In genomic region chr14:98064190-98064589, GRCm38 (mm10) we compare ENCODE assay signal across 28 mouse cellular contexts.
DNase-seq lines count a peak whose midpoint lies in the region; ATAC-seq lines count a peak whose summit lies in the region.
"Had no signal": no experiment of that assay in that cellular context is flagged by ENCODE, and none has a peak within 500 bp of the region (broad histone marks: within the 10 kb centered on the region; RNA-seq: fewer than 3 reads in every experiment).

No protein-coding gene starts in this region.

- intact Hi-C loops in left cerebral cortex, postnatal 4 days (cut with DNase I), result no loop called here

- 0 out of 2 replicates have a peak, but pooled peaks have one; percentile 44 for ATAC-seq in forebrain, embryonic 14.5 days
- no peak for ATAC-seq in forebrain, embryonic 15.5 days (replicated peaks)
- ATAC-seq in kidney, embryonic 16.5 days (ENCODE audit: low FRiP score, low TSS enrichment), result 0 out of 2 replicates have a peak, but pooled peaks have one; percentile 35
- ATAC-seq in kidney, embryonic 14.5 days (ENCODE audit: low FRiP score, low TSS enrichment), result no peak
- ATAC-seq in midbrain, embryonic 14.5 days (ENCODE audit: low FRiP score, low TSS enrichment), result no peak; the same call in 1 of the 2 replicates
- no peak for ATAC-seq in midbrain, embryonic 16.5 days
- ATAC-seq: CD4-positive, CD25-positive, alpha-beta regulatory T cell, adult 4 months; intestine, embryonic 16.5 days; liver, embryonic 12.5 days; liver, postnatal 0 days; lung, postnatal 0 days had no signal

- H3K4me2 ChIP-seq in forebrain, embryonic 14.5 days (ENCODE audit: low read length), result no peak overlapping the region
- H3K4me2 ChIP-seq in forebrain, embryonic 15.5 days (replicated peaks), result no peak overlapping the region
- no peak overlapping the region; the same call in 1 of the 2 replicates for H3K4me2 ChIP-seq in kidney, embryonic 16.5 days (replicated peaks; ENCODE audit: low read depth, low read length)
- H3K4me2 ChIP-seq in kidney, embryonic 14.5 days (replicated peaks; ENCODE audit: low read depth, low read length), result no peak overlapping the region
- no peak overlapping the region for H3K4me2 ChIP-seq in midbrain, embryonic 14.5 days (ENCODE audit: low read length)
- no peak overlapping the region for H3K4me2 ChIP-seq in midbrain, embryonic 16.5 days (ENCODE audit: low read length)
- H3K4me2 ChIP-seq: embryonic facial prominence, embryonic 12.5 days; heart, embryonic 13.5 days; liver, embryonic 12.5 days; neural tube, embryonic 12.5 days; stomach, embryonic 15.5 days had no signal

- H3K27ac ChIP-seq in forebrain, embryonic 14.5 days (ENCODE audit: low read depth, low read length), result no peak overlapping the region
- H3K27ac ChIP-seq in forebrain, embryonic 15.5 days (replicated peaks), result no peak overlapping the region
- H3K27ac ChIP-seq in kidney, embryonic 16.5 days (ENCODE audit: low read length), result 0 out of 2 replicates have a peak overlapping the region, but pooled peaks have one; percentile 24
- H3K27ac ChIP-seq in kidney, embryonic 14.5 days (ENCODE audit: low read depth, low read length), result no peak overlapping the region
- no peak overlapping the region for H3K27ac ChIP-seq in midbrain, embryonic 14.5 days (replicated peaks; ENCODE audit: low read depth, low read length)
- no peak overlapping the region for H3K27ac ChIP-seq in midbrain, embryonic 16.5 days (ENCODE audit: low read length)
- H3K27ac ChIP-seq: embryonic facial prominence, embryonic 12.5 days; heart, adult 2 months; heart, embryonic 13.5 days; layer of hippocampus, adult 2 months; liver, embryonic 12.5 days; macrophage; neural tube, embryonic 12.5 days; stomach, embryonic 15.5 days had no signal

- peaks cover 4% of the 10 kb centered on the region; the same call in 1 of the 2 replicates for H3K4me1 ChIP-seq in forebrain, embryonic 14.5 days (ENCODE audit: control insufficient read depth, insufficient read depth, low read length)
- peaks cover 4% of the 10 kb centered on the region for H3K4me1 ChIP-seq in forebrain, embryonic 15.5 days
- H3K4me1 ChIP-seq in kidney, embryonic 16.5 days (ENCODE audit: insufficient read depth, low read length), result peaks cover 20% of the 10 kb centered on the region
- peaks cover 5% of the 10 kb centered on the region; the same call in 1 of the 2 replicates for H3K4me1 ChIP-seq in kidney, embryonic 14.5 days (ENCODE audit: control insufficient read depth, insufficient read depth, low read length)
- H3K4me1 ChIP-seq in midbrain, embryonic 14.5 days (ENCODE audit: control insufficient read depth, insufficient read depth, low read length), result peaks cover 11% of the 10 kb centered on the region
- H3K4me1 ChIP-seq in midbrain, embryonic 16.5 days (ENCODE audit: control insufficient read depth, insufficient read depth, low read length), result peaks cover 2% of the 10 kb centered on the region; the same call in 1 of the 2 replicates
- H3K4me1 ChIP-seq: heart, embryonic 13.5 days; liver, embryonic 12.5 days; stomach, embryonic 15.5 days had no signal

- H3K36me3 ChIP-seq in forebrain, embryonic 14.5 days (ENCODE audit: control insufficient read depth, insufficient read depth, low read length), result no peaks in the 10 kb centered on the region
- H3K36me3 ChIP-seq in forebrain, embryonic 15.5 days, result no peaks in the 10 kb centered on the region
- H3K36me3 ChIP-seq in kidney, embryonic 16.5 days (ENCODE audit: insufficient read depth, low read length), result no peaks in the 10 kb centered on the region
- H3K36me3 ChIP-seq in kidney, embryonic 14.5 days (ENCODE audit: control insufficient read depth, insufficient read depth, low read length), result no peaks in the 10 kb centered on the region
- no peaks in the 10 kb centered on the region for H3K36me3 ChIP-seq in midbrain, embryonic 14.5 days (ENCODE audit: control insufficient read depth, insufficient read depth, low read length)
- H3K36me3 ChIP-seq in midbrain, embryonic 16.5 days (ENCODE audit: control insufficient read depth, insufficient read depth, low read length), result no peaks in the 10 kb centered on the region
- H3K36me3 ChIP-seq: embryonic facial prominence, embryonic 12.5 days; heart, embryonic 13.5 days; liver, embryonic 12.5 days; neural tube, embryonic 12.5 days; stomach, embryonic 15.5 days had no signal

- H3K9ac ChIP-seq in forebrain, embryonic 14.5 days (ENCODE audit: low read length), result no peak overlapping the region
- no peak overlapping the region for H3K9ac ChIP-seq in forebrain, embryonic 15.5 days (replicated peaks)
- H3K9ac ChIP-seq in kidney, embryonic 16.5 days (replicated peaks; ENCODE audit: low read length), result no peak overlapping the region
- no peak overlapping the region for H3K9ac ChIP-seq in kidney, embryonic 14.5 days (ENCODE audit: low read depth, low read length)
- no peak overlapping the region for H3K9ac ChIP-seq in midbrain, embryonic 14.5 days (replicated peaks; ENCODE audit: low read length)
- H3K9ac ChIP-seq in midbrain, embryonic 16.5 days (ENCODE audit: low read depth, low read length), result no peak overlapping the region
- H3K9ac ChIP-seq: embryonic facial prominence, embryonic 12.5 days; heart, embryonic 13.5 days; liver, embryonic 12.5 days; liver, postnatal 0 days; neural tube, embryonic 12.5 days; stomach, embryonic 15.5 days had no signal

- no peaks in the 10 kb centered on the region for H3K9me3 ChIP-seq in forebrain, embryonic 14.5 days (replicated peaks; ENCODE audit: control insufficient read depth, low read length)
- no peaks in the 10 kb centered on the region for H3K9me3 ChIP-seq in forebrain, embryonic 15.5 days
- H3K9me3 ChIP-seq in kidney, embryonic 16.5 days (ENCODE audit: low read length), result no peaks in the 10 kb centered on the region
- no peaks in the 10 kb centered on the region for H3K9me3 ChIP-seq in kidney, embryonic 14.5 days (ENCODE audit: control insufficient read depth, low read length)
- no peaks in the 10 kb centered on the region for H3K9me3 ChIP-seq in midbrain, embryonic 14.5 days (ENCODE audit: control insufficient read depth, low read length)
- H3K9me3 ChIP-seq in midbrain, embryonic 16.5 days (replicated peaks; ENCODE audit: control insufficient read depth, low read length, poor library complexity, severe bottlenecking), result no peaks in the 10 kb centered on the region
- H3K9me3 ChIP-seq: embryonic facial prominence, embryonic 12.5 days; heart, embryonic 13.5 days; liver, embryonic 12.5 days; neural tube, embryonic 12.5 days; stomach, embryonic 15.5 days had no signal

- 22% methylated on average over 2 of the region's 2 CpGs for WGBS in forebrain, embryonic 14.5 days
- WGBS in forebrain, embryonic 15.5 days, result 14% methylated on average over 2 of the region's 2 CpGs
- WGBS in kidney, embryonic 16.5 days, result 51% methylated on average over 2 of the region's 2 CpGs
- 62% methylated on average over 2 of the region's 2 CpGs for WGBS in kidney, embryonic 14.5 days
- WGBS in midbrain, embryonic 14.5 days, result 6% methylated on average over 2 of the region's 2 CpGs
- WGBS in midbrain, embryonic 16.5 days, result 18% methylated on average over 2 of the region's 2 CpGs

- no peak overlapping the region for H3K4me3 ChIP-seq in forebrain, embryonic 14.5 days (ENCODE audit: low read depth, low read length)
- no peak overlapping the region for H3K4me3 ChIP-seq in forebrain, embryonic 15.5 days
- no peak overlapping the region for H3K4me3 ChIP-seq in kidney, embryonic 16.5 days (ENCODE audit: low read length)
- no peak overlapping the region for H3K4me3 ChIP-seq in kidney, embryonic 14.5 days (ENCODE audit: low read length)
- H3K4me3 ChIP-seq in midbrain, embryonic 14.5 days (replicated peaks; ENCODE audit: low read depth, low read length), result no peak overlapping the region
- no peak overlapping the region for H3K4me3 ChIP-seq in midbrain, embryonic 16.5 days (ENCODE audit: low read depth, low read length)
- H3K4me3 ChIP-seq: embryonic facial prominence, embryonic 12.5 days; heart, adult 2 months; heart, embryonic 13.5 days; layer of hippocampus, adult 2 months; liver, embryonic 12.5 days; myocyte; neural tube, embryonic 12.5 days; stomach, embryonic 15.5 days had no signal

- DNase-seq in forebrain, embryonic 14.5 days (ENCODE audit: low spot score), result no peak
- DNase-seq in midbrain, embryonic 14.5 days, result peak; percentile 47
- DNase-seq in retina, embryonic 14.5 days (ENCODE audit: low spot score), result peak; percentile 51
- no peak for DNase-seq in left cerebral cortex, postnatal 4 days
- DNase-seq: adrenal gland, postnatal 25 days; cerebellum, adult 2 months; cerebellum, postnatal 14 days; heart, adult 2 months; heart, postnatal 10 days; kidney, adult 8-10 months; kidney, postnatal 25 days; liver, postnatal 0 days; right cerebral cortex, postnatal 25 days had no signal

- H3K27me3 ChIP-seq in forebrain, embryonic 14.5 days (replicated peaks; ENCODE audit: control insufficient read depth, insufficient read depth, low read length), result no peaks in the 10 kb centered on the region
- no peaks in the 10 kb centered on the region for H3K27me3 ChIP-seq in forebrain, embryonic 15.5 days
- no peaks in the 10 kb centered on the region for H3K27me3 ChIP-seq in kidney, embryonic 16.5 days (ENCODE audit: insufficient read depth, low read length)
- H3K27me3 ChIP-seq in kidney, embryonic 14.5 days (ENCODE audit: control insufficient read depth, insufficient read depth, low read length), result no peaks in the 10 kb centered on the region
- no peaks in the 10 kb centered on the region for H3K27me3 ChIP-seq in midbrain, embryonic 14.5 days (ENCODE audit: control insufficient read depth, insufficient read depth, low read length)
- no peaks in the 10 kb centered on the region for H3K27me3 ChIP-seq in midbrain, embryonic 16.5 days (ENCODE audit: control insufficient read depth, insufficient read depth, low read depth, low read length)
- H3K27me3 ChIP-seq: embryonic facial prominence, embryonic 12.5 days; heart, embryonic 13.5 days; liver, embryonic 12.5 days; neural tube, embryonic 12.5 days; stomach, embryonic 15.5 days had no signal

Comparison
In these comparisons a context has a peak if more than half of its experiments do, and no peak if none do; other contexts are left out.
1. ATAC-seq: peak in forebrain, embryonic 14.5 days (single experiment) and kidney, embryonic 16.5 days (single experiment); none in forebrain, embryonic 15.5 days (single experiment), kidney, embryonic 14.5 days (single experiment), midbrain, embryonic 14.5 days (single experiment) and midbrain, embryonic 16.5 days (single experiment).
2. DNase-seq: peak in midbrain, embryonic 14.5 days (single experiment) and retina, embryonic 14.5 days (single experiment); none in forebrain, embryonic 14.5 days (single experiment) and left cerebral cortex, postnatal 4 days (single experiment).